Mouse (Mus musculus) heart, embryonic 13.5 days (tissue): ENCODE data around the gene Plb1. TPM values are rescaled to one million over a fixed set of nuclear protein-coding genes. Genes with fewer than 3 reads are reported as not detected.

ENCODE experiments used
- ATAC-seq: fragments of 200-750 bp; cut with Nextera tagmentation; 2 replicates; pipeline ENCODE4 v1.8.0; 2017; ENCODE audit warnings: moderate TSS enrichment; ENCODE audit not compliant: insufficient number of reproducible peaks, low FRiP score, low TSS enrichment; ENCODE audit errors: extremely low read depth
- H3K27ac ChIP-seq: fragments of 300-500 bp; sonication (generic); replicated peaks from 2 replicates; pipeline ENCODE4 v1.5.1; 2015; ENCODE audit warnings: moderate library complexity, mild to moderate bottlenecking, inconsistent platforms
- H3K27me3 ChIP-seq: fragments of 300-500 bp; sonication (generic); replicated peaks from 2 replicates; pipeline ENCODE4 v1.6.1; 2015; ENCODE audit warnings: mild to moderate bottlenecking, inconsistent platforms
- H3K36me3 ChIP-seq: fragments of 300-500 bp; sonication (generic); 2 replicates; pipeline ENCODE4 v1.6.1; 2015; ENCODE audit warnings: mild to moderate bottlenecking, inconsistent platforms
- H3K4me1 ChIP-seq: fragments of 300-500 bp; sonication (generic); 2 replicates; pipeline ENCODE4 v1.6.1; 2015; ENCODE audit warnings: inconsistent platforms
- H3K4me2 ChIP-seq: fragments of 300-500 bp; sonication (generic); 2 replicates; pipeline ENCODE4 v1.6.1; 2015; ENCODE audit warnings: inconsistent platforms, mild to moderate bottlenecking, moderate library complexity
- H3K4me3 ChIP-seq: fragments of 300-500 bp; sonication (generic); 2 replicates; pipeline ENCODE4 v1.5.1; 2015; ENCODE audit warnings: moderate library complexity, mild to moderate bottlenecking, inconsistent platforms
- H3K9ac ChIP-seq: fragments of 300-500 bp; sonication (generic); 2 replicates; pipeline ENCODE4 v1.6.1; 2015; ENCODE audit warnings: inconsistent platforms, mild to moderate bottlenecking, moderate library complexity
- H3K9me3 ChIP-seq: fragments of 300-500 bp; sonication (generic); 2 replicates; pipeline ENCODE4 v1.6.1; 2016; ENCODE audit warnings: inconsistent platforms
- WGBS: fragments of 180-500 bp; shearing (Covaris S2); methylation state at CpG from one replicate; pipeline ENCODE4 v1.1.7; 2015; ENCODE audit warnings: mixed read lengths; 5-methylcytosine and 5-hydroxymethylcytosine counted together
- polyA plus RNA-seq: library from polyadenylated mRNA; unstranded; fragments of >200 nt; fragmentation: Nextera tagmentation; extraction: Ambion mirVana; gene quantifications from 2 replicates; pipeline ENCODE4 v1.2.1, GENCODE M21; 2015

Gene Plb1
- 1.8 TPM in 2 replicates for polyA plus RNA-seq

- Histone ChIP-seq H3K27ac (no peak within 1 kb of the TSS), H3K9ac (no peak within 1 kb of the TSS), H3K9me3 (no peaks in the 10 kb centered on the region), H3K4me1 (no peaks in the 10 kb centered on the region), H3K4me2 (no peak within 1 kb of the TSS), H3K4me3 (no peak within 1 kb of the TSS), H3K27me3 (no peaks in the 10 kb centered on the region), H3K36me3 (no peaks in the 10 kb centered on the region)
- ATAC-seq = no peak
- WGBS = 70% methylated on average over 9 of the region's 9 CpGs
Observed at GRCm38 (mm10) chr5:32232474-32232873, at the start of gene Plb1. Gene Plb1, plus strand, starts transcription at chr5:32232708.

GRCm38 (mm10) chr5:32182885-32183629, 49.5 kb upstream of the Plb1 start:
- no peak overlapping the region for H3K4me2 ChIP-seq
- ATAC-seq = no peak
- H3K27ac ChIP-seq = no peak overlapping the region
- no peak overlapping the region for H3K9ac ChIP-seq
- peaks cover 17% of the 10 kb centered on the region for H3K4me1 ChIP-seq
- no peaks in the 10 kb centered on the region for H3K27me3 ChIP-seq
- H3K4me3 ChIP-seq = no peak overlapping the region
- H3K9me3 ChIP-seq = no peaks in the 10 kb centered on the region
- H3K36me3 ChIP-seq = no peaks in the 10 kb centered on the region
- 62% methylated on average over 4 of the region's 4 CpGs for WGBS

DNA sequence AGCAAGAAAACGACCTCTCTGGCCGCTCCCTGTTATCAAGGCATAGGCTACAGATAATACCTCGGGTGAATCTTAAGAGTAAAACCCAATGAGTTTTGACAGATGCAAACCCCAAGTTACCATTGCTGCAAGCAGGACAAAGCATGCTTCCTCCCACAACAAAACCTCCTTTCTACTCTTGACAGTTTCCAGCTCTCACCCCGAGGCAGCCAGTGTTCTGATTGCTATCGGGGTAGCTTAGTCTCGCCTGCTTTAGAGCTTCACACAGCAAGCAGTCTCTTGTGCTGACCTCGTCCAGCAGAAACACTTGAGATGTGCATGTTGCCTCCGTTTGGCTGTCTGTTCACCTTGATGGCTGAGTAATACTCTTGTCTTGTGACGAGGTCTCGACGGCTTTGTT, 44.8 kb upstream of the Plb1 start:
- no peak for ATAC-seq
- Histone ChIP-seq H3K9ac (no peak overlapping the region), H3K4me3 (no peak overlapping the region), H3K4me1 (peaks cover 33% of the 10 kb centered on the region), H3K27me3 (no peaks in the 10 kb centered on the region), H3K4me2 (peak overlapping the region; percentile 27; the same call in 1 of the 2 replicates), H3K36me3 (no peaks in the 10 kb centered on the region), H3K9me3 (no peaks in the 10 kb centered on the region), H3K27ac (no peak overlapping the region)
- WGBS = 23% methylated on average over 11 of the region's 11 CpGs

GRCm38 (mm10) chr5:32191259-32191658, 41.2 kb upstream of the Plb1 start:
- 76% methylated on average over 5 of the region's 5 CpGs for WGBS
- Histone ChIP-seq H3K4me2 (no peak overlapping the region), H3K9ac (no peak overlapping the region), H3K27ac (no peak overlapping the region), H3K36me3 (no peaks in the 10 kb centered on the region), H3K9me3 (no peaks in the 10 kb centered on the region), H3K4me3 (no peak overlapping the region), H3K27me3 (no peaks in the 10 kb centered on the region), H3K4me1 (peaks cover 26% of the 10 kb centered on the region)
- no peak for ATAC-seq

GRCm38 (mm10) chr5:32192016-32192845, 40.3 kb upstream of the Plb1 start:
- Histone ChIP-seq H3K4me1 (peaks cover 26% of the 10 kb centered on the region), H3K4me3 (no peak overlapping the region), H3K4me2 (no peak overlapping the region), H3K9me3 (no peaks in the 10 kb centered on the region), H3K27ac (peak overlapping the region; percentile 12; the same call in 1 of the 2 replicates), H3K36me3 (no peaks in the 10 kb centered on the region), H3K27me3 (no peaks in the 10 kb centered on the region), H3K9ac (no peak overlapping the region)
- 62% methylated on average over 16 of the region's 16 CpGs for WGBS
- no peak for ATAC-seq

GRCm38 (mm10) chr5:32194236-32194635, 38.3 kb upstream of the Plb1 start:
- ATAC-seq = no peak
- 63% methylated on average over 4 of the region's 4 CpGs for WGBS
- Histone ChIP-seq H3K4me3 (no peak overlapping the region), H3K4me1 (peaks cover 20% of the 10 kb centered on the region), H3K9ac (no peak overlapping the region), H3K4me2 (no peak overlapping the region), H3K27ac (no peak overlapping the region), H3K36me3 (no peaks in the 10 kb centered on the region), H3K27me3 (no peaks in the 10 kb centered on the region), H3K9me3 (no peaks in the 10 kb centered on the region)

GRCm38 (mm10) chr5:32195857-32196609, 36.5 kb upstream of the Plb1 start:
- 0 out of 2 replicates have a peak overlapping the region, but pooled peaks have one; percentile 36 for H3K27ac ChIP-seq
- H3K9ac ChIP-seq = no peak overlapping the region
- no peak overlapping the region for H3K4me3 ChIP-seq
- no peak for ATAC-seq
- no peaks in the 10 kb centered on the region for H3K36me3 ChIP-seq
- WGBS = 47% methylated on average over 12 of the region's 12 CpGs
- peaks cover 13% of the 10 kb centered on the region for H3K4me1 ChIP-seq
- H3K9me3 ChIP-seq = no peaks in the 10 kb centered on the region
- no peaks in the 10 kb centered on the region for H3K27me3 ChIP-seq
- H3K4me2 ChIP-seq = no peak overlapping the region

GRCm38 (mm10) chr5:32197698-32198097, 34.8 kb upstream of the Plb1 start:
- no peak overlapping the region for H3K9ac ChIP-seq
- no peak overlapping the region for H3K27ac ChIP-seq
- no peak overlapping the region for H3K4me3 ChIP-seq
- no peaks in the 10 kb centered on the region for H3K9me3 ChIP-seq
- H3K27me3 ChIP-seq = no peaks in the 10 kb centered on the region
- H3K4me2 ChIP-seq = no peak overlapping the region
- no peaks in the 10 kb centered on the region for H3K36me3 ChIP-seq
- 9% methylated on average over 4 of the region's 4 CpGs for WGBS
- ATAC-seq = no peak; the same call in 1 of the 2 replicates
- H3K4me1 ChIP-seq = peaks cover 4% of the 10 kb centered on the region

DNA sequence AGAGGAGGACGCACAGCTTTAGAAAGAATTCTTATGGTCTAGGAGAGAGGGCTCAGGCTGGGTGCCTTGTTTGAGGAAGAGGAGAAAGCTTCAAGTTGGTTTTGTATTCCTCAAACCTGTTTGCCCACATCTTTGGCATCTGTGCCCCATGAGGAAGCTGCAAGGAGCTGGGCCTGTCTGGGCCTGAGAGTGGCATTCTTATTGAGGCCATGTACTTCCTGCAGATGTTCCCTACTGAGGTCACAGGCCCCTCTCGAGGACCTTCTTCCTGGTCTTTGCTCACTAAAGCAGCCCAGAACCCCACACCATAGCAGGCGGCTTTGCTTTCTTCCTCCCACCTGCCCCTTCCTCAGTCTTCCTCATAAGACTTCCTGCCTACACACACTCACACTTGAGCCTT, 33.4 kb upstream of the Plb1 start:
- no peaks in the 10 kb centered on the region for H3K9me3 ChIP-seq
- no peak overlapping the region for H3K9ac ChIP-seq
- H3K27me3 ChIP-seq = no peaks in the 10 kb centered on the region
- no peak overlapping the region for H3K4me2 ChIP-seq
- no peak overlapping the region for H3K4me3 ChIP-seq
- peaks cover 3% of the 10 kb centered on the region; the same call in 1 of the 2 replicates for H3K4me1 ChIP-seq
- no peak for ATAC-seq
- H3K27ac ChIP-seq = no peak overlapping the region
- no peaks in the 10 kb centered on the region for H3K36me3 ChIP-seq
- WGBS = 66% methylated on average over 3 of the region's 3 CpGs

GRCm38 (mm10) chr5:32199594-32199993, 32.9 kb upstream of the Plb1 start:
- H3K27ac ChIP-seq = no peak overlapping the region
- H3K9me3 ChIP-seq = no peaks in the 10 kb centered on the region
- H3K4me2 ChIP-seq = no peak overlapping the region
- H3K27me3 ChIP-seq = no peaks in the 10 kb centered on the region
- WGBS = 63% methylated on average over 3 of the region's 3 CpGs
- no peak overlapping the region for H3K9ac ChIP-seq
- ATAC-seq = no peak
- no peak overlapping the region for H3K4me3 ChIP-seq
- no peaks in the 10 kb centered on the region for H3K36me3 ChIP-seq
- peaks cover 3% of the 10 kb centered on the region; the same call in 1 of the 2 replicates for H3K4me1 ChIP-seq

DNA sequence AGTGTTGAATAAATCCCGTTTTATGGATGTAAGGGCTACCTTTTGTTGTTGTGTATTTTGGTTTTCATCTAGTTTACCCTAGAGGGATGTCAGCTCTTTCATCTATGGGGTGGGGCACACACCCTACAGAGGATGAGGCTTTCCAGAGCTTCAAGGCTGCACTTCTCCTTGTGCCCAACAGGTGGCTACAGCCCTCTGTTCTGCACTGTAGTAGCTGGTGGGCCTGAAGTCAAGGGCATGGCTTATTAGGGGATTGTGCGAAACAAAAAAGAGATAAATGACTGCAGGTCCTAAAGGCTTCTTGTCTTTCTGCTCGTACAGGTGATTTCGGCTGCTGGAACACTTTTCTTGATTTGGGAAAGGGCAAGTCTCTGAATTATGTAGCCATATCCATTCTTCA, 27.9 kb upstream of the Plb1 start:
- Histone ChIP-seq H3K9me3 (no peaks in the 10 kb centered on the region), H3K27me3 (no peaks in the 10 kb centered on the region), H3K27ac (no peak overlapping the region), H3K9ac (no peak overlapping the region), H3K4me1 (no peaks in the 10 kb centered on the region), H3K4me3 (no peak overlapping the region), H3K36me3 (no peaks in the 10 kb centered on the region), H3K4me2 (no peak overlapping the region)
- WGBS = 63% methylated on average over 4 of the region's 4 CpGs
- no peak for ATAC-seq
